Mouse (Mus musculus): ENCODE data around the gene Dok4.

DNA sequence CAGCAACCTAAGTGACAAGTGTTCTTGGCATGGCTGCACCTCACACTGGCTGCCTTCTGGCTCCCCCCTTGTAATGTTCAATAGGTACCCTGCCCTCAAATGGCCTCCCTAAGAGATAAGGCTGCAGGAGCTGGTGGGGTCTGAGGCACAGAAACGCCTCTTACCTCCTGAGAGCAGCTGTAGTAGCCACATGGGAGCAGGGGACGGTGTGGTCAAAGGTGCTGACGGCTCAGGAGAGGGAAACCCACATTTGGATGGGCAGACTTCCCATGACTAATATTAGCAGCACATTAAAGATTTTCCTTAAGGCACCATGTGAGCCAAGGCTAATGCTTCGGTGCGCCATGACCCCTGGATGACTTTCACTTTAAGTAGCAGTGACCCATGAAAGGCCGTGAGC, 24.5 kb upstream of the Dok4 start:
- TF ChIP-seq POLR2A (IDR thresholded peaks at IDR 0.05; ENCODE audit: insufficient read length, low read depth) (no peak), CEBPB (IDR thresholded peaks at IDR 0.05; ENCODE audit: insufficient read depth, poor library complexity, severe bottlenecking) (no peak), POLR2AphosphoS2 (IDR thresholded peaks at IDR 0.05; ENCODE audit: insufficient read length, low read depth) (peak; percentile 38), USF1 (IDR thresholded peaks at IDR 0.05; ENCODE audit: low read depth) (no peak), MYOD1 (IDR thresholded peaks at IDR 0.05; ENCODE audit: control insufficient read depth in 1 of 3, insufficient read length in 2 of 3, low read depth in 2 of 3) (no peak), TCF12 (IDR thresholded peaks at IDR 0.05; ENCODE audit: insufficient read depth, poor library complexity, severe bottlenecking) (no peak), TCF3 (IDR thresholded peaks at IDR 0.05; ENCODE audit: insufficient read length, low read depth) (no peak), E2F4 (IDR thresholded peaks at IDR 0.05; ENCODE audit: insufficient read depth) (no peak), MAX (IDR thresholded peaks at IDR 0.05; ENCODE audit: low read depth) (no peak), MYOG (IDR thresholded peaks at IDR 0.05; ENCODE audit: control insufficient read depth in 1 of 3, insufficient read depth in 1 of 3, insufficient read length in 2 of 3, low read depth in 2 of 3) (peak in 1 of 3 experiments; percentile 25), SRF (IDR thresholded peaks at IDR 0.05; ENCODE audit: control insufficient read depth, insufficient read length, low read depth) (no peak), REST (IDR thresholded peaks at IDR 0.05; ENCODE audit: insufficient read depth, insufficient read length) (no peak)
